In the genomic region with DNA sequence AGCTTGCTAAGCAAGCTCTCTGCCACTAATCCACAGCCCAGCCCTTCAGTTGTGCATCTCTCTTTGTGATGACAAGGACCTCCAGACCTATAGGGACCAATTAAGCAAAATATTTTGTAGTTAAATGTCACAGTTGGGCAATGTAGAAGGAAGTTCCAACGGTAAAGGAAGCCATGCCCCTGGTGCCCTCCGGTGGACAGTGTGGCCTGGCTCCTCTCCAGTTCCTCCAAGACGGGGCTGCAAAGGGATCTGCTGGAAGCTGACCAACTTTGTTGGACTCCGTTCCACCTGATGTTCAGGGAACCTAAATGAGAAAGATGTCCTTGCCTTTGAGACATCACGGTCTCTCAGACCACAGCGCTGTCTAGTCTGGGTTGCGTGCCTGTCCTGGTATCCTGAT, we compare ENCODE assay signal across 18 mouse cellular contexts.
DNase-seq lines count a peak whose midpoint lies in the region; ATAC-seq and TF ChIP-seq lines count a peak whose summit lies in the region.
"Had no signal": no experiment of that assay in that cellular context is flagged by ENCODE, and none has a peak within 500 bp of the region (broad histone marks: within the 10 kb centered on the region; RNA-seq: fewer than 3 reads in every experiment).

No protein-coding gene starts in this region.

- H3K79me2 ChIP-seq in CH12.LX (replicated peaks; ENCODE audit: control insufficient read depth, extremely low read depth, insufficient read depth, poor library complexity, severe bottlenecking), result no peaks in the 10 kb centered on the region

- H3K27ac ChIP-seq in liver, embryonic 14.5 days, result no peak overlapping the region
- H3K27ac ChIP-seq in liver, postnatal 0 days (ENCODE audit: low read depth), result no peak overlapping the region
- H3K27ac ChIP-seq in CH12.LX (ENCODE audit: insufficient read depth, low read depth), result no peak overlapping the region
- H3K27ac ChIP-seq: embryonic facial prominence, embryonic 13.5 days; heart, embryonic 15.5 days; hindbrain, embryonic 15.5 days; limb, embryonic 10.5 days; liver, embryonic 13.5 days; midbrain, embryonic 15.5 days had no signal

- no peaks in the 10 kb centered on the region for H3K9me3 ChIP-seq in liver, embryonic 14.5 days (ENCODE audit: control insufficient read depth, low read length)
- H3K9me3 ChIP-seq in liver, postnatal 0 days (ENCODE audit: low read length), result no peaks in the 10 kb centered on the region
- H3K9me3 ChIP-seq in CH12.LX (replicated peaks; ENCODE audit: low read length), result peaks cover 4% of the 10 kb centered on the region
- H3K9me3 ChIP-seq: embryonic facial prominence, embryonic 13.5 days; heart, embryonic 15.5 days; hindbrain, embryonic 15.5 days; limb, embryonic 10.5 days; liver, embryonic 13.5 days; midbrain, embryonic 15.5 days had no signal

- no peak overlapping the region for H3K4me2 ChIP-seq in liver, embryonic 14.5 days (ENCODE audit: low read depth)
- no peak overlapping the region for H3K4me2 ChIP-seq in liver, postnatal 0 days (ENCODE audit: low read depth, low read length)
- no peak overlapping the region for H3K4me2 ChIP-seq in CH12.LX (ENCODE audit: insufficient read depth, low read depth, poor library complexity, severe bottlenecking)
- H3K4me2 ChIP-seq: embryonic facial prominence, embryonic 13.5 days; heart, embryonic 15.5 days; hindbrain, embryonic 15.5 days; liver, embryonic 13.5 days; midbrain, embryonic 15.5 days had no signal

- TF ChIP-seq EP300 in liver, embryonic 14.5 days (IDR thresholded peaks at IDR 0.05; ENCODE audit: low read depth), result no peak
- TF ChIP-seq EP300 in liver, postnatal 0 days (IDR thresholded peaks at IDR 0.05; ENCODE audit: low read depth), result no peak
- no peak for TF ChIP-seq EP300 in CH12.LX (IDR thresholded peaks at IDR 0.05; ENCODE audit: low read length)

- TF ChIP-seq RAD21 in CH12.LX (IDR thresholded peaks at IDR 0.05; ENCODE audit: low read depth, low read length), result peak; percentile 32

- in situ Hi-C loops in CH12.LX (cut with MboI; ENCODE audit: low pct_ligation_motif_present, low pct_unique_long_range_greater_than_20kb, low sequenced_read_pairs), result no loop called here

- WGBS in liver, embryonic 14.5 days (ENCODE audit: insufficient replicate concordance), result 57% methylated on average over 7 of the region's 7 CpGs
- 55% methylated on average over 7 of the region's 7 CpGs for WGBS in liver, postnatal 0 days (ENCODE audit: insufficient replicate concordance)

- no peaks in the 10 kb centered on the region for H3K36me3 ChIP-seq in liver, embryonic 14.5 days (replicated peaks; ENCODE audit: control insufficient read depth, insufficient read depth, low read depth)
- H3K36me3 ChIP-seq in liver, postnatal 0 days (replicated peaks; ENCODE audit: insufficient read depth, low read length), result no peaks in the 10 kb centered on the region
- H3K36me3 ChIP-seq in CH12.LX (replicated peaks in 1 of 2; ENCODE audit: control insufficient read depth in 1 of 2, insufficient read depth in 1 of 2, low read length in 1 of 2), result no peaks in the 10 kb centered on the region
- H3K36me3 ChIP-seq: embryonic facial prominence, embryonic 13.5 days; heart, embryonic 15.5 days; hindbrain, embryonic 15.5 days; limb, embryonic 10.5 days; liver, embryonic 13.5 days; midbrain, embryonic 15.5 days had no signal

- peak; percentile 23 for DNase-seq in heart, postnatal 4 days
- no peak for DNase-seq in heart, adult 8-10 months (ENCODE audit: low spot score)
- no peak for DNase-seq in liver, embryonic 14.5 days (ENCODE audit: low read depth in 3 of 3, low spot score in 3 of 3)
- DNase-seq in liver, postnatal 0 days, result no peak
- DNase-seq in CH12.LX (ENCODE audit: extremely low read depth), result no peak
- DNase-seq in cerebellum, adult 11 months, result no peak
- DNase-seq: adrenal gland, postnatal 36 days; cerebellum, postnatal 25 days; gastrocnemius, postnatal 36 days; liver, embryonic 13.5 days; lung, postnatal 36 days; right cerebral cortex, postnatal 25 days had no signal

- no peaks in the 10 kb centered on the region for H3K27me3 ChIP-seq in liver, embryonic 14.5 days (ENCODE audit: control insufficient read depth, insufficient read depth, low read length)
- H3K27me3 ChIP-seq in liver, postnatal 0 days (ENCODE audit: insufficient read depth, low read length), result no peaks in the 10 kb centered on the region
- no peaks in the 10 kb centered on the region for H3K27me3 ChIP-seq in CH12.LX (replicated peaks)
- H3K27me3 ChIP-seq: embryonic facial prominence, embryonic 13.5 days; heart, embryonic 15.5 days; hindbrain, embryonic 15.5 days; liver, embryonic 13.5 days; midbrain, embryonic 15.5 days had no signal

- TF ChIP-seq CTCF in liver, embryonic 14.5 days (IDR thresholded peaks at IDR 0.05; ENCODE audit: low read depth), result peak; percentile 30; the same call in 1 of the 2 replicates
- no peak for TF ChIP-seq CTCF in liver, postnatal 0 days (IDR thresholded peaks at IDR 0.05; ENCODE audit: low read depth)
- peak in 1 of 2 experiments; percentile 32; a peak in 2 of 4 replicates for TF ChIP-seq CTCF in CH12.LX (conservative IDR thresholded peaks at IDR 0.05 in 1 of 2, IDR thresholded peaks at IDR 0.05 in 1 of 2; ENCODE audit: low read depth in 2 of 2, low read length in 2 of 2)

- no peak for ATAC-seq in liver, embryonic 14.5 days (ENCODE audit: insufficient read depth)
- no peak for ATAC-seq in liver, postnatal 0 days
- ATAC-seq in common myeloid progenitor, adult 5-6 weeks (replicated peaks; ENCODE audit: low read depth, poor library complexity, severe bottlenecking), result peak; percentile 46
- ATAC-seq: midbrain, embryonic 15.5 days had no signal

- H3K9ac ChIP-seq in liver, embryonic 14.5 days (replicated peaks), result no peak overlapping the region
- H3K9ac ChIP-seq in liver, postnatal 0 days (replicated peaks), result no peak overlapping the region
- H3K9ac ChIP-seq in CH12.LX (ENCODE audit: insufficient read depth, low read depth), result no peak overlapping the region
- H3K9ac ChIP-seq: embryonic facial prominence, embryonic 13.5 days; heart, embryonic 15.5 days; hindbrain, embryonic 15.5 days; liver, embryonic 13.5 days; midbrain, embryonic 15.5 days had no signal

- no peak overlapping the region for H3K4me3 ChIP-seq in liver, embryonic 14.5 days (ENCODE audit: insufficient read depth in 1 of 2, low read depth in 2 of 2, low read length in 2 of 2)
- no peak overlapping the region for H3K4me3 ChIP-seq in liver, postnatal 0 days (ENCODE audit: low read depth, low read length)
- no peak overlapping the region for H3K4me3 ChIP-seq in CH12.LX (replicated peaks in 1 of 3; ENCODE audit: low read depth in 2 of 3, low read length in 2 of 3, poor library complexity in 1 of 3)
- H3K4me3 ChIP-seq: embryonic facial prominence, embryonic 13.5 days; heart, embryonic 15.5 days; hindbrain, embryonic 15.5 days; limb, embryonic 10.5 days; liver, embryonic 13.5 days; midbrain, embryonic 15.5 days had no signal

- peaks cover 0 to 7% of the 10 kb centered on the region in 2 experiments; a peak in 2 of 4 replicates for H3K4me1 ChIP-seq in liver, embryonic 14.5 days (replicated peaks; ENCODE audit: control insufficient read depth in 2 of 2, insufficient read depth in 2 of 2, low read length in 1 of 2)
- H3K4me1 ChIP-seq in liver, postnatal 0 days (ENCODE audit: insufficient read depth), result no peaks in the 10 kb centered on the region
- H3K4me1 ChIP-seq in CH12.LX (ENCODE audit: control insufficient read depth in 1 of 2, insufficient read depth in 2 of 2), result peaks cover 0 to 4% of the 10 kb centered on the region in 2 experiments; a peak in 1 of 4 replicates
- H3K4me1 ChIP-seq: embryonic facial prominence, embryonic 13.5 days; heart, embryonic 15.5 days; hindbrain, embryonic 15.5 days; limb, embryonic 10.5 days; midbrain, embryonic 15.5 days had no signal

- dilution Hi-C loops in CH12.LX (cut with MboI; ENCODE audit: extremely low pct_ligation_motif_present, extremely low pct_unique_long_range_greater_than_20kb, low sequenced_read_pairs), result no loop called here

- no peak for TF ChIP-seq POLR2A in CH12.LX (IDR thresholded peaks at IDR 0.05; ENCODE audit: low read depth, low read length)

TF ChIP-seq in CH12.LX, 34 proteins besides CTCF, POLR2A, EP300 and RAD21:
- TF ChIP-seq SMC3 (IDR thresholded peaks at IDR 0.05; ENCODE audit: low read depth, low read length) (peak; percentile 18; the same call in 1 of the 2 replicates), CHD2 (IDR thresholded peaks at IDR 0.05; ENCODE audit: low read length) (no peak)
